In genomic region chr14:40956252-40957146, GRCm38 (mm10) we compare ENCODE assay signal across 8 mouse cellular contexts. TPM values are rescaled to one million over a fixed set of nuclear protein-coding genes. Genes with fewer than 3 reads are reported as not detected.
DNase-seq lines count a peak whose midpoint lies in the region; ATAC-seq and TF ChIP-seq lines count a peak whose summit lies in the region.

No protein-coding gene starts in this region.

- H3K79me2 ChIP-seq in C2C12 (ENCODE audit: control insufficient read depth, insufficient read depth) = peaks cover 86% of the 10 kb centered on the region

- peak overlapping the region; percentile 59 for H3K9ac ChIP-seq in embryonic facial prominence, embryonic 13.5 days
- H3K9ac ChIP-seq in heart, postnatal 0 days (replicated peaks; ENCODE audit: low read depth, low read length) = no peak overlapping the region

- no peak overlapping the region for H3K4me3 ChIP-seq in C2C12 (ENCODE audit: insufficient read depth, poor library complexity, severe bottlenecking)
- H3K4me3 ChIP-seq in embryonic facial prominence, embryonic 13.5 days = no peak overlapping the region
- no peak overlapping the region for H3K4me3 ChIP-seq in heart, postnatal 0 days (ENCODE audit: low read depth, low read length)

- peaks cover 8% of the 10 kb centered on the region for H3K36me3 ChIP-seq in C2C12 (ENCODE audit: control insufficient read depth, insufficient read depth)
- H3K36me3 ChIP-seq in embryonic facial prominence, embryonic 13.5 days = no peaks in the 10 kb centered on the region
- H3K36me3 ChIP-seq in heart, postnatal 0 days (replicated peaks; ENCODE audit: control insufficient read depth, insufficient read depth, low read length) = no peaks in the 10 kb centered on the region

- peaks cover 86% of the 10 kb centered on the region for H3K4me1 ChIP-seq in embryonic facial prominence, embryonic 13.5 days
- peaks cover 51% of the 10 kb centered on the region for H3K4me1 ChIP-seq in heart, postnatal 0 days (ENCODE audit: control insufficient read depth, insufficient read depth)

- H3K27ac ChIP-seq in embryonic facial prominence, embryonic 13.5 days = peak overlapping the region; percentile 91
- peak overlapping the region; percentile 87 for H3K27ac ChIP-seq in heart, postnatal 0 days (ENCODE audit: low read depth)

- H3K79me3 ChIP-seq in C2C12 (ENCODE audit: low read depth) = peaks cover 68% of the 10 kb centered on the region

- H3K4me2 ChIP-seq in embryonic facial prominence, embryonic 13.5 days = peak overlapping the region; percentile 48
- H3K4me2 ChIP-seq in heart, postnatal 0 days (ENCODE audit: low read depth, low read length) = peak overlapping the region; percentile 25; the same call in 1 of the 2 replicates

- peak overlapping the region; percentile 58 for H3ac ChIP-seq in C2C12 (ENCODE audit: control insufficient read depth, insufficient read length, low read depth)

- H3K27me3 ChIP-seq in C2C12 (ENCODE audit: control insufficient read depth, insufficient read depth, insufficient read length) = no peaks in the 10 kb centered on the region
- no peaks in the 10 kb centered on the region for H3K27me3 ChIP-seq in embryonic facial prominence, embryonic 13.5 days
- H3K27me3 ChIP-seq in heart, postnatal 0 days (ENCODE audit: control insufficient read depth, insufficient read depth, low read length) = no peaks in the 10 kb centered on the region

- H3K9me3 ChIP-seq in embryonic facial prominence, embryonic 13.5 days = no peaks in the 10 kb centered on the region
- no peaks in the 10 kb centered on the region for H3K9me3 ChIP-seq in heart, postnatal 0 days (replicated peaks; ENCODE audit: control insufficient read depth, low read length)

- peak; percentile 67 for ATAC-seq in embryonic facial prominence, embryonic 13.5 days (ENCODE audit: insufficient number of reproducible peaks, insufficient read depth, low FRiP score, low TSS enrichment, low read depth)
- ATAC-seq in heart, postnatal 0 days (ENCODE audit: insufficient read depth, low read depth) = peak; percentile 76

- 25% methylated on average over 13 of the region's 13 CpGs for WGBS in embryonic facial prominence, embryonic 13.5 days
- WGBS in heart, postnatal 0 days = 35% methylated on average over 13 of the region's 13 CpGs

- TF ChIP-seq CTCF in C2C12 (IDR thresholded peaks at IDR 0.05; ENCODE audit: control insufficient read depth, insufficient read depth, insufficient read length) = peak; percentile 2
- peak; percentile 6; the same call in 1 of the 2 replicates for TF ChIP-seq CTCF in heart, postnatal 0 days (IDR thresholded peaks at IDR 0.05; ENCODE audit: low read depth)

- no peak for TF ChIP-seq EP300 in heart, postnatal 0 days (IDR thresholded peaks at IDR 0.05; ENCODE audit: low read depth)

- DNase-seq in NIH3T3 (ENCODE audit: low read depth) = peak; percentile 67
- peak; percentile 64 for DNase-seq in heart, postnatal 0 days (ENCODE audit: low spot score)
- DNase-seq in layer of hippocampus, adult 18-20 months (ENCODE audit: low spot score in 2 of 2) = peak; percentile 71 to 78
- peak; percentile 71 for DNase-seq in lung, postnatal 10 days
- DNase-seq in retina, embryonic 14.5 days (ENCODE audit: low spot score) = peak; percentile 90
- DNase-seq in thymus, postnatal 0 days (ENCODE audit: low spot score) = no peak

TF ChIP-seq in C2C12, 6 proteins besides CTCF, POLR2A, EP300 and RAD21:
- TF ChIP-seq MAX (IDR thresholded peaks at IDR 0.05) = peak; percentile 15
- TF ChIP-seq CEBPB (IDR thresholded peaks at IDR 0.05; ENCODE audit: low read depth) = no peak
- TF ChIP-seq USF1 (IDR thresholded peaks at IDR 0.05; ENCODE audit: low read depth) = no peak

RNA-seq across cellular contexts. Expression of gene Tspan14, which starts 10.1 kb away (rescaled TPM):
- polyA plus RNA-seq in C2C12 (2012; fragmentation: generic; extraction: Trizol) = 41.5 TPM
- 87.6 and 91.1 TPM in 2 replicates for polyA plus RNA-seq in embryonic facial prominence, embryonic 13.5 days (2015; fragmentation: Nextera tagmentation; extraction: Ambion mirVana)
- total RNA-seq in heart, postnatal 0 days (2014; rRNA removed; ENCODE audit: low replicate concordance) = 15.6 and 30.2 TPM in 2 replicates
- 21.6 and 23.8 TPM in 2 replicates for polyA plus RNA-seq in heart, postnatal 0 days (2015; fragmentation: Nextera tagmentation; extraction: Ambion mirVana)
- total RNA-seq in layer of hippocampus, adult 18-20 months (2021) = 10 to 100 TPM; 30.5 to 33.7 TPM
- polyA plus RNA-seq in thymus, postnatal 0 days (2015; fragmentation: Nextera tagmentation; extraction: Ambion mirVana) = 58.5 and 65.0 TPM in 2 replicates

RNA-seq across cellular contexts. Expression of gene Fam213a, which starts 57.1 kb away (rescaled TPM):
- 3.2 TPM for polyA plus RNA-seq in C2C12 (2012; fragmentation: generic; extraction: Trizol)
- 99.4 and 119 TPM in 2 replicates for polyA plus RNA-seq in embryonic facial prominence, embryonic 13.5 days (2015; fragmentation: Nextera tagmentation; extraction: Ambion mirVana)
- total RNA-seq in heart, postnatal 0 days (2014; rRNA removed; ENCODE audit: low replicate concordance) = 6.6 and 9.4 TPM in 2 replicates
- polyA plus RNA-seq in heart, postnatal 0 days (2015; fragmentation: Nextera tagmentation; extraction: Ambion mirVana) = 23.8 and 25.7 TPM in 2 replicates
- 100 to 1,000 TPM; 173 to 191 TPM for total RNA-seq in layer of hippocampus, adult 18-20 months (2021)
- polyA plus RNA-seq in thymus, postnatal 0 days (2015; fragmentation: Nextera tagmentation; extraction: Ambion mirVana) = 6.6 and 9.3 TPM in 2 replicates
